In genomic region chr5:111024621-111025020, GRCm38 (mm10) we compare ENCODE assay signal across 16 mouse cellular contexts.
DNase-seq lines count a peak whose midpoint lies in the region; ATAC-seq lines count a peak whose summit lies in the region.
"Had no signal": no experiment of that assay in that cellular context is flagged by ENCODE, and none has a peak within 500 bp of the region (broad histone marks: within the 10 kb centered on the region; RNA-seq: fewer than 3 reads in every experiment).

No protein-coding gene starts in this region.

- H3K9ac ChIP-seq in limb, embryonic 12.5 days (replicated peaks): no peak overlapping the region
- no peak overlapping the region for H3K9ac ChIP-seq in neural tube, embryonic 12.5 days
- no peak overlapping the region for H3K9ac ChIP-seq in liver, embryonic 11.5 days (ENCODE audit: low read depth, low read length)
- H3K9ac ChIP-seq: liver, postnatal 0 days had no signal

- H3K27me3 ChIP-seq in hindbrain, embryonic 10.5 days (ENCODE audit: insufficient read depth, poor library complexity, severe bottlenecking): no peaks in the 10 kb centered on the region
- H3K27me3 ChIP-seq in limb, embryonic 12.5 days: no peaks in the 10 kb centered on the region
- H3K27me3 ChIP-seq in neural tube, embryonic 12.5 days (replicated peaks): no peaks in the 10 kb centered on the region
- H3K27me3 ChIP-seq in liver, embryonic 11.5 days (replicated peaks; ENCODE audit: control insufficient read depth, insufficient read depth, low read length): no peaks in the 10 kb centered on the region
- H3K27me3 ChIP-seq: CH12.LX had no signal

- ATAC-seq in limb, embryonic 12.5 days (ENCODE audit: insufficient number of reproducible peaks, insufficient read depth, low FRiP score, low TSS enrichment, low read depth): no peak
- ATAC-seq in neural tube, embryonic 12.5 days (ENCODE audit: low FRiP score, low read depth): 0 out of 2 replicates have a peak, but pooled peaks have one; percentile 21
- ATAC-seq in activated CD4-positive, CD25-positive, alpha-beta regulatory T cell, adult 4 months: no peak
- ATAC-seq in liver, embryonic 11.5 days (replicated peaks; ENCODE audit: low FRiP score): no peak
- ATAC-seq: liver, postnatal 0 days had no signal

- no peaks in the 10 kb centered on the region for H3K36me3 ChIP-seq in hindbrain, embryonic 10.5 days
- no peaks in the 10 kb centered on the region for H3K36me3 ChIP-seq in limb, embryonic 12.5 days
- no peaks in the 10 kb centered on the region for H3K36me3 ChIP-seq in neural tube, embryonic 12.5 days
- no peaks in the 10 kb centered on the region for H3K36me3 ChIP-seq in liver, embryonic 11.5 days (ENCODE audit: control insufficient read depth, insufficient read depth, low read length)
- H3K36me3 ChIP-seq: heart, embryonic 12.5 days had no signal

- H3K4me2 ChIP-seq in limb, embryonic 12.5 days: no peak overlapping the region
- no peak overlapping the region for H3K4me2 ChIP-seq in neural tube, embryonic 12.5 days (replicated peaks)
- no peak overlapping the region for H3K4me2 ChIP-seq in liver, embryonic 11.5 days
- H3K4me2 ChIP-seq: heart, embryonic 12.5 days had no signal

- peak; percentile 17 for DNase-seq in embryo, embryonic 10.5 days (ENCODE audit: low spot score)
- DNase-seq in embryo, embryonic 11 days: no peak
- DNase-seq in hindbrain, embryonic 10.5 days (ENCODE audit: low spot score): no peak
- DNase-seq in ovary, postnatal 14 days (ENCODE audit: low spot score): no peak
- DNase-seq in liver, embryonic 11.5 days (ENCODE audit: low spot score): no peak
- DNase-seq: cerebellum, adult 9-10 months; gastrocnemius, postnatal 10 days; left cerebral cortex, postnatal 4 days; liver, postnatal 0 days; lung, postnatal 36 days had no signal

- H3K27ac ChIP-seq in hindbrain, embryonic 10.5 days: peak overlapping the region; percentile 57; the same call in 1 of the 2 replicates
- H3K27ac ChIP-seq in limb, embryonic 12.5 days: peak overlapping the region; percentile 59; the same call in 1 of the 2 replicates
- peak overlapping the region; percentile 68; the same call in 1 of the 2 replicates for H3K27ac ChIP-seq in neural tube, embryonic 12.5 days
- no peak overlapping the region for H3K27ac ChIP-seq in liver, embryonic 11.5 days (ENCODE audit: low read depth, low read length)
- H3K27ac ChIP-seq: kidney, postnatal 0 days had no signal

- peaks cover 68% of the 10 kb centered on the region for H3K4me1 ChIP-seq in hindbrain, embryonic 10.5 days (replicated peaks)
- peaks cover 57% of the 10 kb centered on the region for H3K4me1 ChIP-seq in limb, embryonic 12.5 days (replicated peaks)
- peaks cover 60% of the 10 kb centered on the region for H3K4me1 ChIP-seq in neural tube, embryonic 12.5 days
- H3K4me1 ChIP-seq in liver, embryonic 11.5 days (replicated peaks; ENCODE audit: control insufficient read depth, insufficient read depth, low read length): no peaks in the 10 kb centered on the region; the same call in 1 of the 2 replicates

- H3K4me3 ChIP-seq in hindbrain, embryonic 10.5 days: no peak overlapping the region
- H3K4me3 ChIP-seq in limb, embryonic 12.5 days (replicated peaks): no peak overlapping the region
- H3K4me3 ChIP-seq in neural tube, embryonic 12.5 days: no peak overlapping the region
- no peak overlapping the region for H3K4me3 ChIP-seq in liver, embryonic 11.5 days (ENCODE audit: low read depth, low read length)
- H3K4me3 ChIP-seq: heart, embryonic 12.5 days had no signal

- H3K9me3 ChIP-seq in hindbrain, embryonic 10.5 days: no peaks in the 10 kb centered on the region
- no peaks in the 10 kb centered on the region for H3K9me3 ChIP-seq in limb, embryonic 12.5 days
- no peaks in the 10 kb centered on the region for H3K9me3 ChIP-seq in neural tube, embryonic 12.5 days
- H3K9me3 ChIP-seq in liver, embryonic 11.5 days (ENCODE audit: control insufficient read depth, low read length): no peaks in the 10 kb centered on the region
- H3K9me3 ChIP-seq: heart, embryonic 12.5 days had no signal

- 86% methylated on average over 13 of the region's 13 CpGs for WGBS in hindbrain, embryonic 10.5 days
- WGBS in limb, embryonic 12.5 days: 83% methylated on average over 12 of the region's 13 CpGs
- 86% methylated on average over 13 of the region's 13 CpGs for WGBS in neural tube, embryonic 12.5 days
- 84% methylated on average over 13 of the region's 13 CpGs for WGBS in liver, embryonic 11.5 days
